Mouse (Mus musculus) right cerebral cortex, postnatal 36 days (tissue): ENCODE measurements around the gene 2310033P09Rik.
A peak's percentile ranks its signal among the peaks of the same experiment; 100 is the strongest.

ENCODE experiments used
- DNase-seq, 2 experiments: peaks; one replicate each; pipeline ENCODE4 v3.0.0; 2022; ENCODE audit warnings: low spot score in 2 of 2, mixed read lengths in 1 of 2

The 2310033P09Rik gene

DNA sequence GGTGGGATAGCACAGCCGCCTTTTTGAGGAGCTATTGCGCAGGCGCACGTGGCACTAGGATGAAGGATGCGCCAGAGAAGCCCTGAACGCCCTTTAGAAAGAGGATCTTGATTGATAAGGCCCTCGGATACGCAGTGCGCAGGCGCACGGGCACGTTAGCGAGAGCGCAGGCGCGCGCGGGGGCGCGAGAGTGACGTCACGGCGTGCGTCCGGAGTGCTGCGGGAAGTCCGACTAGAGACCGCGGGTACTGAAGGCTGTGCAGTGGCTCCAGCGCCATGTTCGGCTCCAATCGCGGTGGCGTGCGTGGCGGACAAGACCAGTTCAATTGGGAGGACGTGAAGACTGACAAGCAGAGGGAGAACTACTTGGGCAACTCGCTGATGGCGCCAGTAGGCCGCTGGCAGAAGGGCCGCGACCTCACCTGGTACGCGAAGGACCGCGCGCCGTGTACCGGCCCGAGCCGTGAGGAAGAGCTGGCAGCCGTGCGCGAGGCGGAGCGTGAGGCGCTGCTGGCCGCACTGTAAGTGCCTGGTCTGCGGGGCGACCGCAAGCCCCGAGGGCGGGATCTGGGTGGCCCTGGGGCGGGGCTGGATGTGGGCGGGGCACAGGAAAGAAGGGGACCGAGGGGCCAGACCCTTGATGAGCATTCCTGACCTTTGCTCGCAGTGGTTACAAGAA is at the start of gene 2310033P09Rik:
2310033P09Rik (plus strand) TSS at position 169 of the 679 bp plus-strand sequence.
- DNase-seq, result peak; percentile 92 to 93

- no peak for DNase-seq
Observed at GRCm38 (mm10) chr11:59159099-59159498, 49.0 kb upstream of the 2310033P09Rik start.

GRCm38 (mm10) chr11:59159558-59159957 is 48.6 kb upstream of the 2310033P09Rik start:
- no peak for DNase-seq

DNA sequence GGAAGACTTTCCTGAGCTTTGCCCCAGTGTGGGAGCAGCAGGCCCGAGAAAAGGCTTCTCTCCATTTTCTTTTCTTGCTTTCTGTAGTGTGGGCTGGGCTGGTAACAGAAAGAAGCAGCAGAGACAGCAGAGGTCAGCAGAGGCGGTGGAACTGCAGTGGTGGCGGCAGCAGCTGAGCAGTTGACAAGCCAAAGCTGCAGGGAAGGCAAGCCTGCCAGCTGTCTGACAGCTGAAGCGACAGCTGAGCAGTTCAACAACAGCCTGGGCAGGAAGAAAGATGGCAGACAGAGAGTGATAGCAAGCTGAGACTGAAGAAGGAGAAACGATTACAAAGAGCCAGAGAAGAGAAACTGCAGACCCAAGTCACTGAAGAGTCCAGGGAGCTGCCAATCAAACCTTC is 46.7 kb upstream of the 2310033P09Rik start:
- DNase-seq, result no peak

- DNase-seq, result no peak
Observed at GRCm38 (mm10) chr11:59162443-59163254, 45.5 kb upstream of the 2310033P09Rik start.

GRCm38 (mm10) chr11:59163255-59164236 is 44.6 kb upstream of the 2310033P09Rik start, which contains the start of gene Iba57:
Gene Iba57, minus strand, starts transcription at chr11:59163739.
- peak; percentile 99 to 100 for DNase-seq

GRCm38 (mm10) chr11:59164384-59164783 is 43.7 kb upstream of the 2310033P09Rik start:
- no peak for DNase-seq

DNA sequence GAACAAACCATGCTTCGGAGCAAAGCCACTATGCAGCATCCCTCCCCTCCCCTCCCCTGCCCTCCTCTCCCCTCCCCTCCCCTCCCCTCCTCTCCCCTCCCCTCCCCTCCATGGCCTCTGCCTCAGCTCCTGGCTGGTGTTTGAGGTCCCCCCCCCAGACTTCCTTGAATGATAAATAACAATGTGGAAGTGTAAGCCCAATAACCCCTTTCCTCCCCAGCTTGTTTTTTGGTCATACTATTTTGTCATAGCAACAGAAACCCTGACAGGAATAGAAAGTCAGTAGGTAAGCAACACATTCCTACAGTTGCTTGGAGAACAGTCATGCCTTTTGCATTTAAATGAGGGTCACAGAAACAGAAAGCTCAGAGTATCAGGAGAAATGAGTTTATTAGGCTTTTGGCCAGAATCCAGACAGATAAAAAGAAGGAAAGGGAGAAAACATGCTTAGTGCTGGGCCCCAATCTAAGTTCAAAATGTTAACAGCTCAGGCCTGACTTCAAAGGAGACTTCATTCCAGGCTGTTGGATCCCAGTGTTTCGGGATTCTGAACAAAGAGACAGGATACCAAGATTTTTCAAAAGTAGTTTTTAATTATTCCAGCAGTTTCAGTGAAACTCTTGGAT is 42.4 kb upstream of the 2310033P09Rik start:
- no peak for DNase-seq

- no peak for DNase-seq
Observed at GRCm38 (mm10) chr11:59169807-59170206, 38.3 kb upstream of the 2310033P09Rik start.

- DNase-seq, result no peak
Observed at GRCm38 (mm10) chr11:59170549-59170948, 37.6 kb upstream of the 2310033P09Rik start.

- no peak for DNase-seq
Observed at GRCm38 (mm10) chr11:59174189-59174838, 33.8 kb upstream of the 2310033P09Rik start.

DNA sequence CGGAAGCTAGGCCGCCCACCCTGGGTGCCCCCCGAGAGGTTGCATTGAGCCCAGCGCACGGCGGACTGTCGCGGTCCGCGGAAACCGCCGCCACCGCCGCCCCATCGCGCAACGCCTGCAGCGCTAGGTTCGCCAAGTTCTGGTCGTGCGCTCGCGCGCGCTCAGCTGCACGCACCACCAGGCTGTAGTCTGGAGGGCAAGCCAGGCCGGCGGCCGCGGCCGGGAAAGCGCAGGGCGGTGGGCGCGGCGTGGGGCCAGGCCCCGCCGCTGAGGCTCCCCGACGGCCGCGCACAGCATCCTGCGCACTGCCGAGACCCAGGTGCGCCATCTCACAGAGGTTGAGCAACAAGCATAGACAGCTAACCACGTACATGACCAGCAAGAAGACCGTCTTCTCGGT is 31.6 kb upstream of the 2310033P09Rik start:
- DNase-seq, result no peak

- DNase-seq, result no peak
Observed at GRCm38 (mm10) chr11:59176921-59177320, 31.2 kb upstream of the 2310033P09Rik start.

- no peak for DNase-seq
Observed at GRCm38 (mm10) chr11:59182864-59183331, 25.2 kb upstream of the 2310033P09Rik start, which contains the start of gene Gjc2. Gene Gjc2, minus strand, starts transcription at chr11:59183213.

DNA sequence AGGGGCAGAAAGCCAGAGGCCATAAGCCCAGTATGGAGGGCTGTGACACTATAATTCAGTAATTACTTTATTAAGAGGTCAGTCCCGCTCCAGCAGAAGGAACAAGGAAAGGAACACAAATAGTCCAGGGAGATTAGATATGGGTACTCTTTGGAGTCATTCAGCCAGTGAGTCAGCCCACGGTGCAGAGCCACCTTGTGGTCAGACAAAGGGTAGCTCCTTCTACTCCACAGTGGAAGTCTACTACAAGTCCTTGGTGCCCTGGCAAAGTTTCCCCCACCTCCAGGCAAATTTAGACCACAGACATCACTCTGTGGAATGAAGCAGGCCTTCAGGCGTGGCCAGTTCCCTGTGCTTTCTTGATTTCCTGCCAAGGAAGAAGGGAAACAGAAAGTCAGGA is 24.3 kb upstream of the 2310033P09Rik start:
- no peak for DNase-seq

DNA sequence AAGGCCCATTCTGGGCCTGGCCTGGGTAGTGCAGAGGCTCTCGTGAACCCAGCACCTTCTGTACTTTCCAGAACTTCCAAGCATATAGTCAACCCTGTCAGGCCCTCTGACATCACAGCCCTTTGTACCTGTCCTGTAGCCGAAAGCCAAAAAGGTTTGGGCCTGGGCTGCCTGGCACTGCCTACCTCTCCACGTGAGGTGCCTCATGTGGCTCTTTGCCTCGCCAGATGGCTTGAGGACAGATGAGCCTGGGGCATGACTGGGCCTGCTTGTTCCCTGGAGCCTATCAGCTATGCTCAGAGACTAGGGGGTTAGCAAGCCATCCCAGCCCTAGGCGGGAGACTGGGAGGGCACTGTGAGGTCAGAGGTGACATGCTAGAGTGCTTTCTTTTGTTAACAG is 22.6 kb upstream of the 2310033P09Rik start:
- DNase-seq, result no peak

GRCm38 (mm10) chr11:59187706-59188105 is 20.4 kb upstream of the 2310033P09Rik start:
- DNase-seq, result no peak

- peak; percentile 91 to 92 for DNase-seq
Observed at GRCm38 (mm10) chr11:59191231-59192058, 16.7 kb upstream of the 2310033P09Rik start.

- DNase-seq, result no peak
Observed at GRCm38 (mm10) chr11:59192059-59192386, 16.1 kb upstream of the 2310033P09Rik start, which contains the start of gene Guk1. Gene Guk1, minus strand, starts transcription at chr11:59192212.

DNA sequence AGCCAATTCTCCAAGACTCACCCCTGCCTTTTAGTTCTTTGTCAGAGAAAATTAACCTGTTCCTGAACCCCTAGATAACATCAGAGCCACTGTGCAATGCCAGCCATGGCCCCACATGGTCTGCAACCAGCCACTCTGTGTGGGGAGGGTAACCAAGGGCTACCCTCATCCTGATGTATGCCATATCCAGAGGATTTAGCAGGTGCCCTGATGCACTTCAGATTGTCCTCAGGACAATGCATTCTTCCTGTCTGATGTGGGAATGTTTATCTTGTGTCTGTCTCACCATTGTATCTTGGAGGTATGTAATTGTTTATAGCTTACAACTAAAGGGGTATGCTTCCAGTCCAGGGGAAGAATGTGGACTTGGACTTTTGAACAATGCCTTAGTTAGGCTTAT is 11.9 kb upstream of the 2310033P09Rik start:
- no peak for DNase-seq
